Mouse (Mus musculus) erythroblast, embryonic 14.5 days (primary cell): Measurements from ENCODE around the gene Chd1. TPM values are rescaled to one million over a fixed set of nuclear protein-coding genes. Genes with fewer than 3 reads are reported as not detected.
"Not testable (repeated sequence)": the region's sequence is repeated elsewhere in the genome, so short reads cannot be mapped to it uniquely, and the experiment has no call there.

Source experiments
- H3K27me3 ChIP-seq: 2 replicates; pipeline ENCODE4 v1.6.1; 2012; ENCODE audit warnings: inconsistent platforms; ENCODE audit not compliant: control insufficient read depth
- H3K36me3 ChIP-seq: 2 replicates; pipeline ENCODE4 v1.6.1; 2012; ENCODE audit warnings: mild to moderate bottlenecking, inconsistent platforms; ENCODE audit not compliant: control insufficient read depth
- H3K4me1 ChIP-seq: 2 replicates; pipeline ENCODE4 v1.6.1; 2012; ENCODE audit warnings: inconsistent platforms; ENCODE audit not compliant: control insufficient read depth
- H3K4me3 ChIP-seq: replicated peaks from 2 replicates; pipeline ENCODE3; 2012; ENCODE audit warnings: moderate library complexity, mild to moderate bottlenecking, inconsistent platforms
- H3K9me3 ChIP-seq: 2 replicates; pipeline ENCODE4 v1.6.1; 2012; ENCODE audit warnings: low read length, inconsistent platforms, mixed read lengths; ENCODE audit not compliant: control insufficient read depth
- GATA1 ChIP-seq: IDR thresholded peaks from 2 replicates; pipeline ENCODE4 v1.6.1; 2012; ENCODE audit warnings: low read length, inconsistent platforms, mixed read lengths
- TAL1 ChIP-seq: IDR thresholded peaks from 3 replicates; pipeline ENCODE4 v1.6.1; 2012; ENCODE audit warnings: low read length, inconsistent platforms, mixed read lengths
- polyA plus RNA-seq: library from polyadenylated mRNA; stranded (reverse); fragments of >175 nt; gene quantifications from 2 replicates; pipeline ENCODE4 v1.2.3, GENCODE M21; 2012

Gene Chd1
- polyA plus RNA-seq, 1 experiment, result 1.4 TPM

- TF ChIP-seq GATA1 (no peak), TAL1 (no peak)
- H3K27me3 ChIP-seq, result no peaks in the 10 kb centered on the region
- no peak overlapping the region for H3K4me3 ChIP-seq
- peaks cover 7% of the 10 kb centered on the region for H3K4me1 ChIP-seq
- H3K9me3 ChIP-seq, result no peaks in the 10 kb centered on the region
- peaks cover 63% of the 10 kb centered on the region for H3K36me3 ChIP-seq
These were observed 18.5 kb downstream of the Chd1 start for GRCm38 (mm10) chr17:15723291-15723690.

- not testable (repeated sequence) for H3K9me3 ChIP-seq, H3K4me1 ChIP-seq, H3K4me3 ChIP-seq, H3K27me3 ChIP-seq
- peaks cover 65% of the 10 kb centered on the region for H3K36me3 ChIP-seq
These were observed 19.2 kb downstream of the Chd1 start for GRCm38 (mm10) chr17:15723866-15724475.

GRCm38 (mm10) chr17:15731706-15732105 lies 26.9 kb downstream of the Chd1 start:
- H3K36me3 ChIP-seq, result peaks cover 93% of the 10 kb centered on the region
- TF ChIP-seq GATA1 (no peak), TAL1 (no peak)
- H3K27me3 ChIP-seq, result no peaks in the 10 kb centered on the region
- H3K4me3 ChIP-seq, result no peak overlapping the region
- no peaks in the 10 kb centered on the region for H3K9me3 ChIP-seq
- no peaks in the 10 kb centered on the region for H3K4me1 ChIP-seq

GRCm38 (mm10) chr17:15737346-15737917 lies 32.7 kb downstream of the Chd1 start:
- Histone ChIP-seq H3K27me3 (no peaks in the 10 kb centered on the region), H3K4me1 (no peaks in the 10 kb centered on the region), H3K36me3 (peaks cover 85% of the 10 kb centered on the region), H3K9me3 (no peaks in the 10 kb centered on the region), H3K4me3 (no peak overlapping the region)
- no peak for TF ChIP-seq GATA1
- no peak for TF ChIP-seq TAL1

GRCm38 (mm10) chr17:15741836-15742235 lies 37.1 kb downstream of the Chd1 start:
- no peaks in the 10 kb centered on the region for H3K27me3 ChIP-seq
- H3K36me3 ChIP-seq, result peaks cover 91% of the 10 kb centered on the region

GRCm38 (mm10) chr17:15742953-15743352 lies 38.2 kb downstream of the Chd1 start:
- no peaks in the 10 kb centered on the region for H3K4me1 ChIP-seq
- no peaks in the 10 kb centered on the region for H3K9me3 ChIP-seq
- no peak overlapping the region for H3K4me3 ChIP-seq
- H3K36me3 ChIP-seq, result peaks cover 93% of the 10 kb centered on the region
- TF ChIP-seq TAL1 (no peak), GATA1 (no peak)
- H3K27me3 ChIP-seq, result no peaks in the 10 kb centered on the region

More at GRCm38 (mm10) chr17:15741836-15742235, 37.1 kb downstream of the Chd1 start:
- H3K4me3 ChIP-seq, result no peak overlapping the region
- TF ChIP-seq GATA1 (no peak), TAL1 (no peak)
- H3K4me1 ChIP-seq, result no peaks in the 10 kb centered on the region
- no peaks in the 10 kb centered on the region for H3K9me3 ChIP-seq

- H3K4me3 ChIP-seq, result no peak overlapping the region
These were observed 38.6 kb downstream of the Chd1 start for GRCm38 (mm10) chr17:15743379-15743778.

GRCm38 (mm10) chr17:15746696-15747095 lies 41.9 kb downstream of the Chd1 start:
- peaks cover 95% of the 10 kb centered on the region for H3K36me3 ChIP-seq
- no peaks in the 10 kb centered on the region for H3K9me3 ChIP-seq
- H3K4me3 ChIP-seq, result no peak overlapping the region
- no peak for TF ChIP-seq GATA1
- no peak for TF ChIP-seq TAL1
- no peaks in the 10 kb centered on the region for H3K27me3 ChIP-seq
- no peaks in the 10 kb centered on the region for H3K4me1 ChIP-seq

More at GRCm38 (mm10) chr17:15743379-15743778, 38.6 kb downstream of the Chd1 start:
- no peak for TF ChIP-seq GATA1
- TF ChIP-seq TAL1, result no peak
- Histone ChIP-seq H3K27me3 (no peaks in the 10 kb centered on the region), H3K4me1 (no peaks in the 10 kb centered on the region), H3K9me3 (no peaks in the 10 kb centered on the region), H3K36me3 (peaks cover 93% of the 10 kb centered on the region)

- H3K36me3 ChIP-seq, result peaks cover 96% of the 10 kb centered on the region
These were observed 43.3 kb downstream of the Chd1 start for GRCm38 (mm10) chr17:15748022-15748421.

GRCm38 (mm10) chr17:15751264-15751663 lies 46.5 kb downstream of the Chd1 start:
- H3K36me3 ChIP-seq, result peaks cover 95% of the 10 kb centered on the region
- not testable (repeated sequence) for H3K4me3 ChIP-seq, H3K27me3 ChIP-seq, H3K9me3 ChIP-seq, H3K4me1 ChIP-seq

More at GRCm38 (mm10) chr17:15748022-15748421, 43.3 kb downstream of the Chd1 start:
- no peak overlapping the region for H3K4me3 ChIP-seq
- H3K4me1 ChIP-seq, result no peaks in the 10 kb centered on the region
- H3K27me3 ChIP-seq, result no peaks in the 10 kb centered on the region
- no peak for TF ChIP-seq GATA1
- TF ChIP-seq TAL1, result no peak
- no peaks in the 10 kb centered on the region for H3K9me3 ChIP-seq
